Mouse (Mus musculus) megakaryocyte, embryonic 14.5 days (primary cell): ENCODE data around the gene Otop3. TPM values are rescaled to one million over a fixed set of nuclear protein-coding genes. Genes with fewer than 3 reads are reported as not detected.

ENCODE experiments used
- H3K27me3 ChIP-seq: replicated peaks from 2 replicates; pipeline ENCODE3; 2012; ENCODE audit warnings: inconsistent platforms
- H3K36me3 ChIP-seq: replicated peaks from 2 replicates; pipeline ENCODE3; 2012; ENCODE audit warnings: low read length, inconsistent platforms, mixed read lengths
- H3K4me1 ChIP-seq: 2 replicates; pipeline ENCODE4 v1.6.1; 2012; ENCODE audit warnings: inconsistent platforms
- H3K4me3 ChIP-seq: replicated peaks from 2 replicates; pipeline ENCODE3; 2012; ENCODE audit warnings: moderate library complexity, mild to moderate bottlenecking, inconsistent platforms
- H3K9me3 ChIP-seq: 2 replicates; pipeline ENCODE4 v1.6.1; 2012; ENCODE audit warnings: inconsistent platforms
- FLI1 ChIP-seq: IDR thresholded peaks from 2 replicates; pipeline ENCODE4 v1.6.1; 2012; ENCODE audit warnings: low read length, inconsistent platforms, mixed read lengths
- GATA1 ChIP-seq: IDR thresholded peaks from 3 replicates; pipeline ENCODE4 v1.6.1; 2012; ENCODE audit warnings: mixed read lengths, low read length, inconsistent platforms, borderline replicate concordance
- polyA plus RNA-seq: library from polyadenylated mRNA; stranded (reverse); fragments of >175 nt; gene quantifications from 2 replicates; pipeline ENCODE4 v1.2.3, GENCODE M21; 2012; ENCODE audit warnings: low replicate concordance; ENCODE audit not compliant: insufficient read depth

The Otop3 gene
- polyA plus RNA-seq = not detected in 2 replicates

- Histone ChIP-seq H3K36me3 (no peaks in the 10 kb centered on the region), H3K4me3 (no peak within 1 kb of the TSS), H3K9me3 (no peaks in the 10 kb centered on the region), H3K27me3 (peaks cover 96% of the 10 kb centered on the region), H3K4me1 (peaks cover 9% of the 10 kb centered on the region)
- TF ChIP-seq FLI1 (no peak), GATA1 (no peak)
These were observed at the start of gene Otop3 for GRCm38 (mm10) chr11:115334531-115334930. Gene Otop3 (plus strand): TSS chr11:115334731.

DNA sequence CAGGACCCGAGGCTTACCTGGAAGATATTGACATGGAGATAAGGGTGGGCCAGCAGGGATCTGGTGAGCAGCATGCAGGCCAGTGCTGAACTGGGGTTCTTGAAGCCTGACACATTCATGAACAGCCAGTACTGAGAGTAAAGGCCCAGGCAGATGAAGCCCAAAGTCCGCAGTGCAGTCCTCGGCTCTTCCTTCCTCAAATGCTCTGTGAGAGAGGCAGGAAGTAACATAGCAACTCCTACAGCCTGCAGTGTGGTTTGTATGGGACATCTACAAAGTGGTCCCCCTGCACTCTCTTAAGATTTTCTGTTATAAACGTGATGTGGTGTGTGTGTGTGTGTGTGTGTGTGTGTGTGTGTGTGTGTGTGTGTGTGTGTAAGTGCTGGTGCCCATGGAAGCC lies 49.2 kb upstream of the Otop3 start:
- TF ChIP-seq FLI1 = no peak
- no peak for TF ChIP-seq GATA1
- Histone ChIP-seq H3K9me3 (no peaks in the 10 kb centered on the region), H3K27me3 (peaks cover 51% of the 10 kb centered on the region), H3K36me3 (no peaks in the 10 kb centered on the region), H3K4me1 (peaks cover 35% of the 10 kb centered on the region), H3K4me3 (no peak overlapping the region)

GRCm38 (mm10) chr11:115286201-115286993 lies 48.1 kb upstream of the Otop3 start:
- Histone ChIP-seq H3K9me3 (no peaks in the 10 kb centered on the region), H3K36me3 (no peaks in the 10 kb centered on the region), H3K4me3 (no peak overlapping the region), H3K4me1 (peaks cover 33% of the 10 kb centered on the region), H3K27me3 (peaks cover 60% of the 10 kb centered on the region)
- TF ChIP-seq FLI1 (no peak), GATA1 (no peak)

DNA sequence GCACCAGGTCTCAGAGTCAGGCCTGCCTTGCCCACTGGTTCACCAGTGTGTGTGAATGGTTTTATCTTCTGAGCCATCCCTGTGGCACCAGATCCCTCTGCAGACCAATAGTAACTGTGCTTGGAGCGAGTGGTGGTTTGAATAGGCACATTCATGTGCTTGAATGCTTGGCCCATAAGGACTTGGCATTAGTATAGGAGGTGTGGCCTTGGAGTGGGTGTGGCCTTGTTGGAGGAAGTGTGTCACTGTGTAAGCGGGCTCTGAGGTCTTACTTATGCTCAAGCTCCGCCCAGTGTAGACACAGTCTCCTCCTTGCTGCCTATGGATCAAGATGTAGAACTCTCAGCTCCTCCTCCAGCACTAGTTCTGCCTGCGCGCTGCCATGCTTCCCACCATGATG lies 47.1 kb upstream of the Otop3 start:
- Histone ChIP-seq H3K4me3 (no peak overlapping the region), H3K4me1 (peaks cover 23% of the 10 kb centered on the region), H3K9me3 (no peaks in the 10 kb centered on the region), H3K36me3 (no peaks in the 10 kb centered on the region), H3K27me3 (peaks cover 70% of the 10 kb centered on the region)
- TF ChIP-seq FLI1 = no peak
- no peak for TF ChIP-seq GATA1

- H3K36me3 ChIP-seq = no peaks in the 10 kb centered on the region
- peaks cover 71% of the 10 kb centered on the region for H3K27me3 ChIP-seq
- no peaks in the 10 kb centered on the region for H3K9me3 ChIP-seq
- no peak overlapping the region for H3K4me3 ChIP-seq
- peaks cover 22% of the 10 kb centered on the region for H3K4me1 ChIP-seq
- TF ChIP-seq FLI1 (no peak), GATA1 (no peak)
These were observed 46.2 kb upstream of the Otop3 start for GRCm38 (mm10) chr11:115288305-115288704.

DNA sequence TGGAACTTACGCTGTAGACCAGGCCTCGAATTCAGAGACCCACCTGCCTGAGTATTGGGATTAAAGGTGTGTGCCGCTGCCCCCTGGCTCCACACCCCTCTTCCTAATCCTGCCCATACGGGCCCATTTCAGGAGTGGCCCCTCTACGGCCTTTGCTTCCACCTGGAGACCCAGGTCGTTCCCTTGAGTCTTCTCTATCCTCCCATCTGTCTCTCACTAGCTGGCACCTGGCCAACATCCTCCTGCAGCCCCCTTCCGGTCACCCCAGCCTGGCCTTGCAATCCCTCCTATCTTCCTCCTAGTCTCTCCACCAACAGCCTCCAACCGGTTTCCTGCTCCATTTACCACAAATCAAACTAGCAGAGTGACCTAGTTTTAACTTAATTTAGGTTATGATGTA lies 44.6 kb upstream of the Otop3 start:
- H3K9me3 ChIP-seq = peaks cover 11% of the 10 kb centered on the region
- H3K27me3 ChIP-seq = peaks cover 69% of the 10 kb centered on the region
- H3K36me3 ChIP-seq = no peaks in the 10 kb centered on the region
- no peak for TF ChIP-seq GATA1
- TF ChIP-seq FLI1 = no peak
- no peak overlapping the region for H3K4me3 ChIP-seq
- peaks cover 18% of the 10 kb centered on the region for H3K4me1 ChIP-seq

- peaks cover 11% of the 10 kb centered on the region for H3K9me3 ChIP-seq
- peaks cover 14% of the 10 kb centered on the region for H3K4me1 ChIP-seq
- peaks cover 69% of the 10 kb centered on the region for H3K27me3 ChIP-seq
- no peak for TF ChIP-seq GATA1
- TF ChIP-seq FLI1 = no peak
- H3K4me3 ChIP-seq = no peak overlapping the region
- H3K36me3 ChIP-seq = no peaks in the 10 kb centered on the region
These were observed 44.2 kb upstream of the Otop3 start for GRCm38 (mm10) chr11:115290314-115290713.

GRCm38 (mm10) chr11:115290919-115291318 lies 43.6 kb upstream of the Otop3 start:
- peaks cover 11% of the 10 kb centered on the region for H3K9me3 ChIP-seq
- peaks cover 8% of the 10 kb centered on the region for H3K4me1 ChIP-seq
- H3K27me3 ChIP-seq = peaks cover 70% of the 10 kb centered on the region
- H3K36me3 ChIP-seq = no peaks in the 10 kb centered on the region
- TF ChIP-seq FLI1 = no peak
- no peak for TF ChIP-seq GATA1
- no peak overlapping the region for H3K4me3 ChIP-seq

- Histone ChIP-seq H3K4me1 (0 out of 2 replicates have a peak, but pooled peaks cover 4% of the 10 kb centered on the region), H3K27me3 (peaks cover 70% of the 10 kb centered on the region), H3K4me3 (no peak overlapping the region), H3K36me3 (no peaks in the 10 kb centered on the region), H3K9me3 (peaks cover 11% of the 10 kb centered on the region)
- TF ChIP-seq FLI1 (no peak), GATA1 (no peak)
These were observed 43.0 kb upstream of the Otop3 start for GRCm38 (mm10) chr11:115291503-115291902.

- peaks cover 11% of the 10 kb centered on the region for H3K9me3 ChIP-seq
- H3K4me3 ChIP-seq = no peak overlapping the region
- H3K27me3 ChIP-seq = peaks cover 80% of the 10 kb centered on the region
- H3K4me1 ChIP-seq = peaks cover 11% of the 10 kb centered on the region
- no peaks in the 10 kb centered on the region for H3K36me3 ChIP-seq
- TF ChIP-seq GATA1 (no peak), FLI1 (no peak)
These were observed 41.7 kb upstream of the Otop3 start for GRCm38 (mm10) chr11:115292631-115293375.
